Mouse (Mus musculus): ENCODE results near the gene Nup62. TPM values are rescaled to one million over a fixed set of nuclear protein-coding genes. Genes with fewer than 3 reads are reported as not detected.
A peak's percentile ranks its signal among the peaks of the same experiment; 100 is the strongest.

Gene Nup62
- polyA plus RNA-seq, 1 experiment, result 77.0 TPM

DNA sequence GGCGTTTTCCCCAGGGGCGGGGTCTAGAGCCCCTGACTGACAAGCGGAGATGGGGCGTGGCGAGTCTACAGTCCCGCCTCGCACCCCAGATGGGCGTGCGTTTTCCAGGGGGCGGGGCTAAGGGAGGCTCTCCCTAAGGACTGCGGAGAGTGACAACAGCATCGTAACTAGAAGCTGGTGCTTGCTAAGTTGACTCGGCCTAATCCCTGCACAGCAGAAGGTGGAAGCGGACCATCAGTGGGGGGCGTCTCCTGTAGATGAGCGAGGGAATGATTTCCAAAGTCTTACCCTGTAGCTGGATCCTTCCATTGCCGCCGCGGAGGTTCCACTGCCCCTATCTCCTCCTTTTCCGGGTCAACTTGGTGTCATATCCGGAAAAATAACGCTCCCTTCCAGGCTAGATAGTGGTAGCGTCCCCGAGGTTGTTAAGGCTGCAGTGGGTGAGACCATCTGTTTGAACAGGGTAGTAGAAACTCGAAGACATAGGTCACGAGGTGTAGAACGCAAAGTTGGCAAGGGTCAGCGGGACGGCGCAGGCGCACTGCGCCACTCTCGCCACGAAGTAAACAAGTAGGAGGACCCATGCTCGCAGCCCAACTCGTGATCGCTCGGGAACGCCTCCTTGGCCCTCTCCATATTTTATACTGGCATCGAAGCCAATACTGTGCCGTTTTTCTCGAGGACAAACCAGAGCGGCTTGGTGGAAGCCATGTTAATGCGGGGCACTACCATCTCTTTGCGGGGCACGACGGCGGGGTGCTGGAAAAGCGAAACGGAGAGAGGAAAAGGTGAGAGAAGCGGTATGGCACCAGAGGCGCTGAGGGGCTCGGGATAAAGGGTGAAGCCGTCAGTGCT lies 32.9 kb downstream of the Nup62 start, which contains the start of the genes Akt1s1 and Tbc1d17:
Akt1s1 (plus strand) TSS at position 431 of the 855 bp plus-strand sequence.
Tbc1d17 (minus strand) TSS at position 519 of the 855 bp plus-strand sequence.
- Histone ChIP-seq H3K79me2 (ENCODE audit: control insufficient read depth, insufficient read depth) (peaks cover 34% of the 10 kb centered on the region), H3K36me3 (ENCODE audit: control insufficient read depth, insufficient read depth) (peaks cover 7% of the 10 kb centered on the region), H3ac (ENCODE audit: control insufficient read depth, insufficient read length) (peak within 1 kb of the TSS; percentile 80), H3K27me3 (ENCODE audit: control insufficient read depth, insufficient read depth, insufficient read length) (no peaks in the 10 kb centered on the region), H3K4me2 (ENCODE audit: low read depth) (peak within 1 kb of the TSS; percentile 90), H3K4me3 (peak within 1 kb of the TSS; percentile 94)
- TF ChIP-seq POLR2A (IDR thresholded peaks at IDR 0.05; ENCODE audit: insufficient read length, low read depth), result peak; percentile 21
- no peak for TF ChIP-seq MAX (IDR thresholded peaks at IDR 0.05; ENCODE audit: low read depth)
- peak; percentile 84 for TF ChIP-seq USF1 (IDR thresholded peaks at IDR 0.05; ENCODE audit: low read depth)

DNA sequence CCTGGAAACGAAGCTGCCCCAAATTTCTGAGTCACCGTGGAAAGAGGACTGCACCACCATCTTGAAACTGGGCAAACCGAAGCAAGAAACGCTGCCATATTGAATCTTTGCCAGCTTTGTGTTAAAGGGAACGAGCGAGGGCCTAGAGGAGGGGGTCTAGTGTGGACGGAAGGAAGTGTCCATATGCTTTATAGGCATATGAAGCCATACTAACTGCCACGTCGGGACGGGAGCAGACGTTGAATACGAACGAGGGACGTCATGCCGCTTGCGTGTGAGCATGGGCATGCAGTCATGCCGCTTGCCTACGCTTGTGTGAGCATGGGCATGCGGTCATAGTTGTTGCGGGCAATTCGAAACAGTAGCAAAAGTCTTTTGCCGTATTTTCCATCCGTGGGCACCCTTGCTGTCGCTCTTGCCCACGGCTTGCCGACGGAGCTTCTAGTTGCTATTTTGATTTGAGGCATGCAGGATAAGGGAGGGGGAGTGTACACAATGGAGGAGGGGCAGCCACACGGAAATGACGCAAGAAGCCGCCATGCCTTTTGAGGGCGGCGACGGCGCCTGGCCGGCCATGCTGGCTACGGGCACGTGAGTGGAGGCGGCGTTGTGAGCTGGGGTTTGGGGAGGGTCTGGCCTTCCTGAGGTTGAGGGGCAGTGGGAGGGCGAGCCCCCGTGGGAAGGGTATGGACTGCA lies 33.7 kb downstream of the Nup62 start:
- H3K27me3 ChIP-seq (ENCODE audit: control insufficient read depth, insufficient read depth, insufficient read length), result no peaks in the 10 kb centered on the region
- peaks cover 7% of the 10 kb centered on the region for H3K36me3 ChIP-seq (ENCODE audit: control insufficient read depth, insufficient read depth)
- H3K79me2 ChIP-seq (ENCODE audit: control insufficient read depth, insufficient read depth), result peaks cover 34% of the 10 kb centered on the region
- H3K4me3 ChIP-seq, result peak overlapping the region; percentile 94
- H3K4me2 ChIP-seq (ENCODE audit: low read depth), result peak overlapping the region; percentile 72
- H3ac ChIP-seq (ENCODE audit: control insufficient read depth, insufficient read length), result peak overlapping the region; percentile 80
- TF ChIP-seq CEBPB (IDR thresholded peaks at IDR 0.05; ENCODE audit: insufficient read depth, poor library complexity, severe bottlenecking) (0 out of 2 replicates have a peak, but pooled peaks have one; percentile 11), E2F4 (IDR thresholded peaks at IDR 0.05; ENCODE audit: insufficient read depth) (no peak), TCF12 (IDR thresholded peaks at IDR 0.05; ENCODE audit: insufficient read depth, poor library complexity, severe bottlenecking) (no peak), POLR2AphosphoS2 (IDR thresholded peaks at IDR 0.05; ENCODE audit: insufficient read length, low read depth) (peak; percentile 48), SRF (IDR thresholded peaks at IDR 0.05; ENCODE audit: control insufficient read depth, insufficient read length, low read depth) (peak; percentile 32), POLR2A (IDR thresholded peaks at IDR 0.05; ENCODE audit: insufficient read length, low read depth) (peak; percentile 61), MYOD1 (IDR thresholded peaks at IDR 0.05; ENCODE audit: control insufficient read depth in 1 of 3, insufficient read length in 2 of 3, low read depth in 2 of 3) (peak in 1 of 3 experiments; percentile 14), USF1 (IDR thresholded peaks at IDR 0.05; ENCODE audit: low read depth) (peak; percentile 46), TCF3 (IDR thresholded peaks at IDR 0.05; ENCODE audit: insufficient read length, low read depth) (no peak), MAX (IDR thresholded peaks at IDR 0.05; ENCODE audit: low read depth) (peak; percentile 12), REST (IDR thresholded peaks at IDR 0.05; ENCODE audit: insufficient read depth, insufficient read length) (no peak), MYOG (IDR thresholded peaks at IDR 0.05; ENCODE audit: control insufficient read depth in 1 of 3, insufficient read depth in 1 of 3, insufficient read length in 2 of 3, low read depth in 2 of 3) (no peak)

DNA sequence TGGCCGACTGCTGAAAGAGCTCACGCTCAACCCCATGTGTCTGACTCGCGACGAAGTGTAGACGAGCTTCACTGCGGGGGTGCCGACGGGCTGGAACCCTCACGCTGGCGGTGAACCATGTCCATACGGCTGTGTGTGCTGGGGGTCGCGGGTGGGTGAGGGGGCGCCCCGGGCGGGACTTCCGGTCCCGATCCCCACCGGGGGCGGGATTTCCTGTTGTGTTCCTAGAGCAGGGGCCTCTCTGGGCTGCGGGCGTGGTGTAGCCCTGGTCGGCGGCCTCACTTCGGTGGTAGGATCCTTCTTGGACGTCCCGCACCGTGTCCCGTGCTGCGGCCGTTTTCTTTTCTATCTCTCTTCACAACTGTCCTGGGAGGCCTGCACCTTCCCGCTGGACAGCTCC lies 34.3 kb downstream of the Nup62 start:
- TF ChIP-seq MAX (IDR thresholded peaks at IDR 0.05; ENCODE audit: low read depth) (no peak), SRF (IDR thresholded peaks at IDR 0.05; ENCODE audit: control insufficient read depth, insufficient read length, low read depth) (no peak), E2F4 (IDR thresholded peaks at IDR 0.05; ENCODE audit: insufficient read depth) (no peak), TCF3 (IDR thresholded peaks at IDR 0.05; ENCODE audit: insufficient read length, low read depth) (no peak), CEBPB (IDR thresholded peaks at IDR 0.05; ENCODE audit: insufficient read depth, poor library complexity, severe bottlenecking) (no peak), USF1 (IDR thresholded peaks at IDR 0.05; ENCODE audit: low read depth) (no peak), POLR2A (IDR thresholded peaks at IDR 0.05; ENCODE audit: insufficient read length, low read depth) (peak; percentile 46)
- Histone ChIP-seq H3K4me3 (peak overlapping the region; percentile 94), H3K27me3 (ENCODE audit: control insufficient read depth, insufficient read depth, insufficient read length) (no peaks in the 10 kb centered on the region), H3K4me2 (ENCODE audit: low read depth) (peak overlapping the region; percentile 72), H3ac (ENCODE audit: control insufficient read depth, insufficient read length) (peak overlapping the region; percentile 80), H3K79me2 (ENCODE audit: control insufficient read depth, insufficient read depth) (peaks cover 34% of the 10 kb centered on the region), H3K36me3 (ENCODE audit: control insufficient read depth, insufficient read depth) (peaks cover 7% of the 10 kb centered on the region)

DNA sequence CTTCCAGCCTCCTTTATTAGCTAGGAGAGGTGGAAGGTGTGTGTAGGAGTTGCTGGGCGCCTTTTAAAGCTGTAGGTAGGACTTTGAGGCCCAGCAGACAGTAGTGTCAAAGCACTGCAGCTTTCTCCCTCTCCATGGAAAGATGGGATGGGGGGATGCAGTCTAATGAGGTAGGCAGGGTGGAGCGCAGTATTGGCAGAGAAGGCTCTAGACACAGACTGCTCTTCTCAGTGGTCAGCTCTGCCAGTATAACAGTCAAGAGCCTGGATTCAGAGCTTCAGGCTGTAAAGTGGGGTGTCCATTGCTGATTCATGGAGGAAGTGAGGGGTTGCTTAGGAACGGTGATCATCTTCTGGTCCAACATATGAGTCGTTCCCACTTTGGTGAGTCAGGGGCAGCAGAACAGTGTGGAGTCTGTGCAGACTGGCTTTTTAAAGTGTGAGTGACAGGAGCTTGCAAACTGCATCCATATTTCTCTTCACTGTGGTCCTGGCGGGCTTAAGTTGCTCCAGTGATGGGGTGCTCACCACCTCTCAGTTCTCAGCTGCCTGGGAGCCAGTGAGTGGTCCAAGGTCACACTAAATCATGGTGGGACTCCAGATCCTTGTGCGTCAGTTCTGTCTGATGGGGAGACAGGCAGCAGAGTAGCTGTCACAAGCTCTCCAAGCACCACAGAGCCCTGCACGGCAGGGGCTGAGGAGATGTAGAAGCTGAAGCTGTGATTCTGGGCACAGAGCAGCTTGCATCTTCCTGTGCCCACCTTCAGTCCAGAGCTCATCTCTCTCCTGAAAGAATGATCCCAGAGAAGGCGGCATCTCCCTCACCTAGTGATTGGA lies 35.1 kb downstream of the Nup62 start:
- Histone ChIP-seq H3K4me2 (ENCODE audit: low read depth) (peak overlapping the region; percentile 72), H3K79me2 (ENCODE audit: control insufficient read depth, insufficient read depth) (peaks cover 34% of the 10 kb centered on the region), H3K27me3 (ENCODE audit: control insufficient read depth, insufficient read depth, insufficient read length) (no peaks in the 10 kb centered on the region), H3ac (ENCODE audit: control insufficient read depth, insufficient read length) (peak overlapping the region; percentile 80), H3K4me3 (peak overlapping the region; percentile 94), H3K36me3 (ENCODE audit: control insufficient read depth, insufficient read depth) (peaks cover 7% of the 10 kb centered on the region)
- TF ChIP-seq CEBPB (IDR thresholded peaks at IDR 0.05; ENCODE audit: insufficient read depth, poor library complexity, severe bottlenecking) (no peak), POLR2A (IDR thresholded peaks at IDR 0.05; ENCODE audit: insufficient read length, low read depth) (no peak), POLR2AphosphoS2 (IDR thresholded peaks at IDR 0.05; ENCODE audit: insufficient read length, low read depth) (no peak), MYOG (IDR thresholded peaks at IDR 0.05; ENCODE audit: control insufficient read depth in 1 of 3, insufficient read depth in 1 of 3, insufficient read length in 2 of 3, low read depth in 2 of 3) (no peak), MAX (IDR thresholded peaks at IDR 0.05; ENCODE audit: low read depth) (no peak), SRF (IDR thresholded peaks at IDR 0.05; ENCODE audit: control insufficient read depth, insufficient read length, low read depth) (no peak), MYOD1 (IDR thresholded peaks at IDR 0.05; ENCODE audit: control insufficient read depth in 1 of 3, insufficient read length in 2 of 3, low read depth in 2 of 3) (no peak), E2F4 (IDR thresholded peaks at IDR 0.05; ENCODE audit: insufficient read depth) (no peak), USF1 (IDR thresholded peaks at IDR 0.05; ENCODE audit: low read depth) (no peak), TCF3 (IDR thresholded peaks at IDR 0.05; ENCODE audit: insufficient read length, low read depth) (no peak), TCF12 (IDR thresholded peaks at IDR 0.05; ENCODE audit: insufficient read depth, poor library complexity, severe bottlenecking) (no peak), REST (IDR thresholded peaks at IDR 0.05; ENCODE audit: insufficient read depth, insufficient read length) (no peak)

Measured in myocyte (in vitro differentiated cells).